Mouse (Mus musculus): Measurements from ENCODE around the gene Adra1b.

- no peak for TF ChIP-seq CTCF (IDR thresholded peaks at IDR 0.05; ENCODE audit: extremely low read depth, insufficient read depth, insufficient read length, insufficient replicate concordance)
- TF ChIP-seq POLR2A (IDR thresholded peaks at IDR 0.05; ENCODE audit: low read depth, low read length) = no peak
Measured at GRCm38 (mm10) chr11:43921701-43922100, 20.7 kb upstream of the Adra1b start.
